Mouse (Mus musculus) myocyte (in vitro differentiated cells): ENCODE results near the gene Ccdc51.

Experiments
- CEBPB ChIP-seq: IDR thresholded peaks from 2 replicates; pipeline ENCODE4 v1.6.1; 2011; ENCODE audit warnings: mild to moderate bottlenecking, moderate library complexity; ENCODE audit not compliant: poor library complexity, insufficient read depth, severe bottlenecking
- E2F4 ChIP-seq: IDR thresholded peaks from one replicate; pipeline ENCODE4 v1.6.1; 2011; ENCODE audit warnings: mild to moderate bottlenecking, control low read depth, moderate library complexity; ENCODE audit not compliant: insufficient read depth
- MAX ChIP-seq: IDR thresholded peaks from one replicate; pipeline ENCODE4 v1.6.1; 2011; ENCODE audit warnings: low read depth, mild to moderate bottlenecking, control low read depth
- MYOD1 ChIP-seq, 3 experiments: IDR thresholded peaks; one replicate each; pipeline ENCODE4 v1.6.1; 2011; ENCODE audit warnings: control low read depth in 2 of 3, low read depth in 2 of 3, mild to moderate bottlenecking in 2 of 3, moderate library complexity in 1 of 3; ENCODE audit not compliant: insufficient read length in 2 of 3, control insufficient read depth in 1 of 3
- POLR2A ChIP-seq: IDR thresholded peaks from one replicate; pipeline ENCODE4 v1.6.1; 2011; ENCODE audit warnings: low read depth, mild to moderate bottlenecking, control low read depth, moderate library complexity; ENCODE audit not compliant: insufficient read length
- POLR2AphosphoS2 ChIP-seq: IDR thresholded peaks from one replicate; pipeline ENCODE4 v1.6.1; 2011; ENCODE audit warnings: low read depth, control low read depth; ENCODE audit not compliant: insufficient read length
- TCF12 ChIP-seq: IDR thresholded peaks from one replicate; pipeline ENCODE4 v1.6.1; 2011; ENCODE audit warnings: mild to moderate bottlenecking, control low read depth; ENCODE audit not compliant: poor library complexity, insufficient read depth, severe bottlenecking
- USF1 ChIP-seq: IDR thresholded peaks from one replicate; pipeline ENCODE4 v1.6.1; 2011; ENCODE audit warnings: low read depth, mild to moderate bottlenecking, control low read depth, moderate library complexity

DNA sequence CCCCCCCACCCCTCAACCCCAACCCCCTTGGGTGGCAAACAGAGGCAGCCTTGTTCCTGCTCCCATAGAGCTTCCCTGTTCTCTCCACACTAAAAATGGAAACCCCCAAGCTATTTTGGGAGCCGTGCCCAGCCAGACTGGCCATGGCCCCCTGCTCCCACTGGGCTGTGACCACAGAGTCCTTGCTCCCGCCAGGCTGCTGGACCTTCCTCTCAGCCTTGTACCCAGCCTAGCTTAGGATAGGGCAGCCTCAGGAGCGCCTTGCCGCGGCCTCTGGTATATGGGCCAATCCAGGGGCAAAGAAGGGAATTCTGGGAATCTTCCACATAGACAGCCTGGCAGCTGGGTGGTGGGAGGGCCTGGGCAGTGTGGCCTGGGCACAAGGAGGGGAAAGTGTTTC, 15.5 kb downstream of the Ccdc51 start:
- TF ChIP-seq POLR2A (no peak), E2F4 (no peak), MYOD1 (IDR thresholded peaks at IDR 0.05; ENCODE audit: control insufficient read depth in 1 of 3, insufficient read length in 2 of 3, low read depth in 2 of 3) (no peak), MAX (no peak), POLR2AphosphoS2 (no peak), CEBPB (no peak), USF1 (no peak), TCF12 (no peak)
